Mouse (Mus musculus) erythroblast, embryonic 14.5 days (primary cell): Measurements from ENCODE around the gene Tll2. TPM values are rescaled to one million over a fixed set of nuclear protein-coding genes. Genes with fewer than 3 reads are reported as not detected.

Experiments used
- H3K27me3 ChIP-seq: 2 replicates; pipeline ENCODE4 v1.6.1; 2012; ENCODE audit warnings: inconsistent platforms; ENCODE audit not compliant: control insufficient read depth
- H3K36me3 ChIP-seq: 2 replicates; pipeline ENCODE4 v1.6.1; 2012; ENCODE audit warnings: mild to moderate bottlenecking, inconsistent platforms; ENCODE audit not compliant: control insufficient read depth
- H3K4me1 ChIP-seq: 2 replicates; pipeline ENCODE4 v1.6.1; 2012; ENCODE audit warnings: inconsistent platforms; ENCODE audit not compliant: control insufficient read depth
- H3K4me3 ChIP-seq: replicated peaks from 2 replicates; pipeline ENCODE3; 2012; ENCODE audit warnings: moderate library complexity, mild to moderate bottlenecking, inconsistent platforms
- H3K9me3 ChIP-seq: 2 replicates; pipeline ENCODE4 v1.6.1; 2012; ENCODE audit warnings: low read length, inconsistent platforms, mixed read lengths; ENCODE audit not compliant: control insufficient read depth
- GATA1 ChIP-seq: IDR thresholded peaks from 2 replicates; pipeline ENCODE4 v1.6.1; 2012; ENCODE audit warnings: low read length, inconsistent platforms, mixed read lengths
- TAL1 ChIP-seq: IDR thresholded peaks from 3 replicates; pipeline ENCODE4 v1.6.1; 2012; ENCODE audit warnings: low read length, inconsistent platforms, mixed read lengths
- polyA plus RNA-seq: library from polyadenylated mRNA; stranded (reverse); fragments of >175 nt; gene quantifications from 2 replicates; pipeline ENCODE4 v1.2.3, GENCODE M21; 2012

The Tll2 gene
- polyA plus RNA-seq, 1 experiment = not detected

- H3K4me1 ChIP-seq = no peaks in the 10 kb centered on the region
- H3K9me3 ChIP-seq = no peaks in the 10 kb centered on the region; the same call in 1 of the 2 replicates
- no peak for TF ChIP-seq GATA1
- TF ChIP-seq TAL1 = no peak
- H3K36me3 ChIP-seq = no peaks in the 10 kb centered on the region
- H3K4me3 ChIP-seq = no peak overlapping the region
- no peaks in the 10 kb centered on the region for H3K27me3 ChIP-seq
Observed at GRCm38 (mm10) chr19:41123009-41123408, 83.6 kb downstream of the Tll2 start.

DNA sequence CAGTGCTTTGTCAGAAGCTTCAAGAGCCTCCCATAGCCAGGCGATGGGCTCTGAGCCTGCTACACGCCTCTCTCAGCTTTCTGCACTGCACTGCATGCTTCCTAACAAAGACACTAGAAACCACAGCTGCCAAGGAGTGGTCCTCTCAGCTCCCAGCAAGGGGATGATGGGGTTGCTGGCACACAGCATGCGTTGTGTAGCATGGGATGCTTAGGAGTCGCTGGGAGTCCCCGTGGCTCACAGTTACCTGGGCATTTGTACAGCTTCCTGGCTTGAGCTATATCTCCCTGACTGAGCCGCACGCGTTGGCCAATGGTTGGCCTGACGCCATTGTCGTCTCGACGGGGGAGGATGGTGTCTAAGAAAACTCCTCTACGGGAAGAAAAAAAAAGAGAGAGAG lies 86.7 kb downstream of the Tll2 start:
- H3K27me3 ChIP-seq = no peaks in the 10 kb centered on the region
- H3K36me3 ChIP-seq = no peaks in the 10 kb centered on the region
- no peak overlapping the region for H3K4me3 ChIP-seq
- no peaks in the 10 kb centered on the region for H3K9me3 ChIP-seq
- no peaks in the 10 kb centered on the region for H3K4me1 ChIP-seq
- no peak for TF ChIP-seq GATA1

DNA sequence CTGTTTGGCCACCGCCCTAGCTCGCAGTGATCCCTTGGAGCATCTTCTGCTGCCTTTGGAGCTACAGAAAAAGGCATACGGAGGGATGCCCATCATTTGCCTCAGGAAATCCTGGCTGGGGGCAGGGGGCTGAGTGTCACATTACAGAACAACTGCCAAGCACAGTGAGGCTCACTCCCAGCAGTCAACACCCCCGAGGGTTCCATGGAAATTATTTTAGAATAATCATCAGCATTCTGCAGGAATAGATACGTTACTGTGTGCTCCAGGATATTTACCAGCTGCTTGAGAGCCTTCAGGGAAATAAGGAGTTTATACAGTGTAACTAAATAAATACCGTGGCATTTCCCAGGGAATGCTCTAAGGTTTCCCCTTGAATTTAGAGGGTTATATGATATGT lies 88.3 kb downstream of the Tll2 start:
- Histone ChIP-seq H3K9me3 (no peaks in the 10 kb centered on the region), H3K4me3 (no peak overlapping the region), H3K4me1 (no peaks in the 10 kb centered on the region), H3K36me3 (no peaks in the 10 kb centered on the region), H3K27me3 (no peaks in the 10 kb centered on the region)
- no peak for TF ChIP-seq GATA1
- no peak for TF ChIP-seq TAL1

- no peaks in the 10 kb centered on the region for H3K36me3 ChIP-seq
- no peaks in the 10 kb centered on the region for H3K4me1 ChIP-seq
- no peak overlapping the region for H3K4me3 ChIP-seq
- H3K27me3 ChIP-seq = no peaks in the 10 kb centered on the region
- TF ChIP-seq GATA1 = no peak
- TF ChIP-seq TAL1 = no peak
- H3K9me3 ChIP-seq = no peaks in the 10 kb centered on the region
Observed at GRCm38 (mm10) chr19:41117334-41117733, 89.3 kb downstream of the Tll2 start.

- TF ChIP-seq GATA1 (no peak), TAL1 (no peak)
- no peaks in the 10 kb centered on the region for H3K27me3 ChIP-seq
Observed at GRCm38 (mm10) chr19:41114611-41115010, 92.0 kb downstream of the Tll2 start.

GRCm38 (mm10) chr19:41113911-41114531 lies 92.6 kb downstream of the Tll2 start:
- H3K4me3 ChIP-seq = no peak overlapping the region
- H3K27me3 ChIP-seq = no peaks in the 10 kb centered on the region
- TF ChIP-seq TAL1 (no peak), GATA1 (no peak)
- no peaks in the 10 kb centered on the region for H3K9me3 ChIP-seq
- no peaks in the 10 kb centered on the region for H3K4me1 ChIP-seq
- H3K36me3 ChIP-seq = no peaks in the 10 kb centered on the region

More at GRCm38 (mm10) chr19:41114611-41115010, 92.0 kb downstream of the Tll2 start:
- H3K4me1 ChIP-seq = no peaks in the 10 kb centered on the region
- no peaks in the 10 kb centered on the region for H3K9me3 ChIP-seq
- no peaks in the 10 kb centered on the region for H3K36me3 ChIP-seq
- no peak overlapping the region for H3K4me3 ChIP-seq

DNA sequence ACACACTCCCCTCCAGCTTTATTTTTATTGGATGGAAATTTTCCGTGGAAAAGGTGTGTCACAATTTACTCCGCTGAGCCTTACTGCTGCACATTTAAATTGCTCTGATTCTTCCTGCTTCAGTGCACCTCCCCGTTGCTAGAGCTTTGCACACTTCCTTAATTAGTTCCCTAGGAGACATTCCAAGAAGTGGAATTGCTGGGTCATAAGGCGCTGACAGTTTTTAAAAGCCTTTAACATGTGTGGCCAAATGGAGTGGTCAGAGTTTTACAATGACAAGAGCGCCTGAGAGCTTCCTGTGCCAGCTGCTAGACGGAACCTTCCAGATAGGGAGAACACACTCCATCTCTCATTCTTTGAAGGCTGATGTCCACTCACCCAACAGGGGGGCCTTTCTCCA lies 94.0 kb downstream of the Tll2 start:
- no peaks in the 10 kb centered on the region for H3K27me3 ChIP-seq
- no peaks in the 10 kb centered on the region for H3K36me3 ChIP-seq
- TF ChIP-seq TAL1 (no peak), GATA1 (no peak)
- H3K4me3 ChIP-seq = no peak overlapping the region
- no peaks in the 10 kb centered on the region for H3K9me3 ChIP-seq
- H3K4me1 ChIP-seq = no peaks in the 10 kb centered on the region

- TF ChIP-seq GATA1 = no peak
- TF ChIP-seq TAL1 = no peak
- no peaks in the 10 kb centered on the region for H3K36me3 ChIP-seq
- H3K27me3 ChIP-seq = no peaks in the 10 kb centered on the region
- no peaks in the 10 kb centered on the region for H3K9me3 ChIP-seq
- H3K4me1 ChIP-seq = no peaks in the 10 kb centered on the region
- no peak overlapping the region for H3K4me3 ChIP-seq
Observed at GRCm38 (mm10) chr19:41109991-41110390, 96.6 kb downstream of the Tll2 start.

GRCm38 (mm10) chr19:41109496-41109895 lies 97.1 kb downstream of the Tll2 start:
- Histone ChIP-seq H3K36me3 (no peaks in the 10 kb centered on the region), H3K4me3 (no peak overlapping the region), H3K9me3 (no peaks in the 10 kb centered on the region), H3K4me1 (no peaks in the 10 kb centered on the region), H3K27me3 (no peaks in the 10 kb centered on the region)
- TF ChIP-seq TAL1 = no peak
- no peak for TF ChIP-seq GATA1

GRCm38 (mm10) chr19:41108666-41109065 lies 98.0 kb downstream of the Tll2 start:
- Histone ChIP-seq H3K4me3 (no peak overlapping the region), H3K36me3 (no peaks in the 10 kb centered on the region), H3K4me1 (no peaks in the 10 kb centered on the region), H3K9me3 (no peaks in the 10 kb centered on the region), H3K27me3 (no peaks in the 10 kb centered on the region)
- no peak for TF ChIP-seq GATA1
- TF ChIP-seq TAL1 = no peak
